Mouse (Mus musculus) layer of hippocampus, postnatal 14 days (tissue): ENCODE results near the gene Gm21985. TPM values are rescaled to one million over a fixed set of nuclear protein-coding genes. Genes with fewer than 3 reads are reported as not detected.
"Not testable (repeated sequence)": the region's sequence is repeated elsewhere in the genome, so short reads cannot be mapped to it uniquely, and the experiment has no call there.

Experiments used
- DNase-seq, 2 experiments: peaks; one replicate each; pipeline ENCODE4 v3.0.0; 2021 to 2022; ENCODE audit warnings: low spot score in 2 of 2, mixed read lengths in 1 of 2
- total RNA-seq, 2 experiments: library from RNA; stranded (reverse); gene quantifications; 2 replicates each; pipeline ENCODE4 v1.2.3; 2021

Gm21985 gene
- total RNA-seq, 2 experiments from 2014 or later, result 0.98 to 1.8 TPM

DNA sequence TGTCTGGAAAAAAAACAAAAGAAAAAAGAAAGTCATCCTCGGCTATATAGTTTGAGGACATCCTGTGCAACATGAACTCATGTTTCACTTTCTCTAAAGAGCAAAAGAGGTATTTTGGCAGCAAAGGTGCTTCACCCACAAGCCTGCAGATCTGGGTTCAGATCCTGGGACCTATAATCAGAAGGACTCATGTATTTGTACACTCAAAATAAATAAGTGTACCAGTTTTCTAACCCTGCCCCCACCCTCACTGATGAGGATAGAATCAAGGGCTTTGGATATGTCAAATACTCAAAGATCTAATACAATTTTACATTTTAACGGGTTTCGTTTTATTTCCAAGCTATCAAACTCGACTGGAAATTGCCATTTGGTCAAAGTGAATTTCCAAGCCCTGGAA, 1.8 kb upstream of the Gm21985 start:
- DNase-seq, result no peak

DNA sequence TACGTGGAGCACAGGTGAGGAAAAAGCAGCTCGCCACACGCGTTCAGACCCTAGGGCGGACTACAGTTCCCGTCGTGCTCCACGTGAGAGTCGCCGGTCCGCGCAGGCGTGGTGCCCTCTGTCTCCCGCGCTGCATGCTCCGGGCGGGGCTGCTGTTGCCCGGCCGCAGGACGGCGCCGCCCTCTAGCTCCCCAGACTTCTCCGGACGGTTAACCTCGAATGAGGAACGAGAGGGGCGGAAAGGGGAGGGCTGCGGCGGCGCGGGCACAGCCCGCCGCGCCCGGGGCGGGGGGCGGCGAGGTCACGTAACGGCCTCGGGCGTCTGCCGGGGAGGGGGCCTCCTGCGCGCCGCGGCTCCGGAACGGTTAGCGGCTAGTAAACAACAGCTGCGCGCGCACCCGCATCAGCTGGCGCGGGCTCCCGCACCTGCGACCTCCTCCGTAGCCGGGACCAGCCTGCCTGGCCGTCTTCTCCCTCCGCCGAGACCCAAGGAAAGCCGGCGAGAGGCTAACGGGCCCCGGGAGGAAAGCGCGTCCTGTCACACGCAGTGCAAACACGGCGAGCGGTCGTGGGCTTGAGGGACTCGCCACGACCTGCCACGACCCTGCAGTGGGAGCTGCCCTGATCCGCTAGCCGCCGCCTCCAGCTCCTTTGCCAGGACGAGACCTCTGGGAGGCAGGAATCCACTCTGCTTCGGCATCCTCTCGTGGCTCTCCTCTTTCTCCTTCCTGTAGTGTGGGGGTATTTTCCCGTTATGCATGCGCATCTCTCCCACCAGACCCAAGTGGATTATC, 469 bp upstream of the Gm21985 start, which contains the start of gene Slc12a6:
Gene Slc12a6 (plus strand): TSS at position 378 of the 794 bp plus-strand sequence.
- DNase-seq, result peak; percentile 86 to 92

- DNase-seq, result peak in 1 of 2 experiments; percentile 21
Measured at GRCm38 (mm10) chr2:112266780-112267179, 666 bp downstream of the Gm21985 start.

DNA sequence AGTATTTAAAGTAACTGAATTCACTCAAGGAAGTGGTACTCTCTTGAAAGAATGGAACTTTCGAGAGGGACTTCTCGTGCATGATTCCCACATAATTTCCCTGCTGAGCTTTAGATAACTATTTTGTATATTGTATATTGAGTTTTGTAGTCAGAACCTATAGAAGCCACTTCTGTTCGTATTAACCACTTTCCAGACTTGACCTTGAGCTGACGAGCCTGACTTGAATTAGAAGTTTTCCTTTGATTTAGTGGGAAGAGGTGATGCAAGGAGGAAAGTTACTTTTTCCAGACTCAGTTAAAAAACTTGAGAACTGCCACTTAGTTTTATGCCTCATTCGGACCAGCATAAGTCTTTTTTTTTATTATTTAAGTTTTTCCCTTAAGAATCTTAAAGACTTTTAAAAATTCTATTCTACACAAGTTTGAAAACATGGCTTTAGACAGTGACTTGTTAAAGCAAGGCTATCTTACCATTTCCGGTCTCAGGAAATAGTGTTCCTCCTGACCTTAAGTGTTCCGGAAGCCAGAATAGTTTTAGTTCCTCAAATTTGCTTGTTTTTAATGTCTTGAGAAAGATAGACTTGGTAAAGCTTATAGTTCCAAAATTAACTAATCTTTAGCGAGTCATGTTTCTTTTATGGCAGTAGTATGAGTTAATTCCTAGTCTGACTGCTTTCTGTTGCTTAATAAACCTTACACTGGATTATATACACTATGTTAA, 1.6 kb downstream of the Gm21985 start:
- no peak for DNase-seq

GRCm38 (mm10) chr2:112270011-112270410, 3.9 kb downstream of the Gm21985 start:
- DNase-seq, result no peak

GRCm38 (mm10) chr2:112272909-112273308, 6.8 kb downstream of the Gm21985 start:
- no peak for DNase-seq

DNA sequence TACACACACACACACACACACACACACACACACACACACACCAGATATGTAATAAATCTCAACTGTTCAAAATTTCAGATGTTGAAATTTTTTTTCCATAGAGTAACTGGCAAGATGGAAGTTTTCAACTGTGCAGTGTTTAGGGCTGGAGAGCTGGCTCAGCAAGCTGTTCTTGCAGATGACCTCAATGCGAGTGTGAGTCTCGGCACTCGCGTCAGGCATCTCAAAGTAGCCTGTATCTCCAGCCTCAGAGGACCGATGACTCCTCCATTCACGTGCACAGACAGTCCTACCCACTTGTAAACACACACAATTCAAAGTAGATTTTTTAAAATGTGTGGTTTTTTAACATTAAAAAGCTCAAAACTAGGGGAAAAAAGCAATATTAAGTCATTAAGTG, 7.4 kb downstream of the Gm21985 start:
- DNase-seq, result no peak

GRCm38 (mm10) chr2:112276870-112277269, 10.8 kb downstream of the Gm21985 start:
- no peak for DNase-seq

GRCm38 (mm10) chr2:112282846-112283245, 16.7 kb downstream of the Gm21985 start:
- no peak for DNase-seq

- DNase-seq, result no peak
Measured at GRCm38 (mm10) chr2:112284363-112285030, 18.4 kb downstream of the Gm21985 start.

- no peak for DNase-seq
Measured at GRCm38 (mm10) chr2:112285031-112285390, 18.9 kb downstream of the Gm21985 start.

- not testable (repeated sequence) for DNase-seq
Measured at GRCm38 (mm10) chr2:112286062-112286461, 19.9 kb downstream of the Gm21985 start.

- DNase-seq, result no peak
Measured at GRCm38 (mm10) chr2:112287059-112287458, 20.9 kb downstream of the Gm21985 start.

DNA sequence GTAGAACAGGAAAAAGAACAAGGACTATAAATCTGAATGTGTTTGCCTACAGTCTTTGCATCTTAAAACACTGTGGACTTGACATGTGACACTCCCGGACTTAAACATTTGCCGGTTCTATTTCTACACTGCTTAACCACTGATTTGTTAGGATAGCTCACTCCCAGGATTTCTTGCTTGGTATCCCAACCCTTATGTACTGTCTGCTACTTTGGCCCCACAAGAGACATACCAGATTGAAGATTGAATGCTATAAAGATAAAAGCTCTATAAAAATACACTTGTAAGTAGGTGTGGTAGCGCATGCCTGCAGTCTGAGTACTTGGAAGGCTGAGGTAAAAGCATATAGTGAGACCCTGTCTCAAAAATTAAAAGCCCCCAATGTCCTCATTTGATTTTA, 23.4 kb downstream of the Gm21985 start:
- DNase-seq, result no peak

GRCm38 (mm10) chr2:112292823-112293222, 26.7 kb downstream of the Gm21985 start:
- peak in 1 of 2 experiments; percentile 29 for DNase-seq

DNA sequence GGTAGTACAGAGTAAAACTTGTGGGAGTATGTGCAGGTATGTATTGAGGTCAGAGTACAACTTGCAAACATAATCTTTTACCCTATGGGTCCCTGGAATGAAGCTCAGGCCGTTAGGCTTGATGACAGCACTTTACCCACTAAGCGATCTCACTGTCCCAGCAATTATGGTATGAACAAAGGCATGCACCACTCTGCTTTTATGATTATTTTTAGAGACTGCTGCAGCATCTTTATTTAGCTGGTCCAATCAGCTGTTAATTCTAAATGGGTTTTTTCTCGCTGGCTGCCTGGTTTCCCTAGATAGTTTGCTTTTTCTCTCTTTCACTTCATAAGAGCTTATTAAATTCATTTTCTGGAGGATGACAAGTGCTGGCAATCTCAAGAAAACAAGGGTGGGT, 30.1 kb downstream of the Gm21985 start:
- peak in 1 of 2 experiments; percentile 43 for DNase-seq

DNA sequence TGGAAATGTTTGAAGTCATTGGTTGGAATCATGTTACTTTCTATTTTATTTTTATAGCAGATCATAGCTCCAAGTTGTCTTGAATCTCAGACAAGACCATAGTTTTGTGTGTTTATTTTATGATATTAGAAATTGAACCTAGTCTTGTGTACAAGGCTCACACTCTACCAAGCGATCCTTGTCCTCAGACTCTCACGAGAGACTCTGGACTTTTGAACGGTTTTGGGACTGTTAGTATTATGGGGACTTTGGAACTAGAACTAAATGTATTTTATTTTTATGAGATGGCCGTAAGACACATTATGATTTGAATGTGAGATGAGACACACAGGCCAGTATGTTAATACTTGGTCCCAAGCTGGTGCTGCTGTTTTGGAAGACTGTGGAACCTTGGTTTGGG, 32.1 kb downstream of the Gm21985 start:
- DNase-seq, result no peak

DNA sequence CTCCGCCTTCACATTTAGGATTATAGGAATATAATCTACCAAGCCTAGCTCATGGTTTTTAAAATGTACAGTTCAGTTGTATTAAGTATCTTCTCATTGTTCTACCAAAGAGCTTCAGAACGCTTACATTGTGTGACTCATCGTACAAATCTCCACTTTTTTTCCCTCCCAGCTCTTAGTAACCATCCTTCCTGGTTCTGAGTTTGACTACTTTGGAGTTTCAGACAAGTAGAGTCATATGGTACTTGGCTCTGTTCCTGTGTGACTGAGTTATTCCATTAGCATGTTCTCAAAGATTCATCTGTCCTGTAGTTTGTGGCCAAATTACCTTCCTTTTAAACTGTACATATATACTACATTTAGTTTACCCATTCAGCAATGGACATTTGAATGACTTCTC, 42.6 kb downstream of the Gm21985 start:
- no peak for DNase-seq

- peak in 1 of 2 experiments; percentile 20 for DNase-seq
Measured at GRCm38 (mm10) chr2:112309161-112309600, 43.1 kb downstream of the Gm21985 start.

DNA sequence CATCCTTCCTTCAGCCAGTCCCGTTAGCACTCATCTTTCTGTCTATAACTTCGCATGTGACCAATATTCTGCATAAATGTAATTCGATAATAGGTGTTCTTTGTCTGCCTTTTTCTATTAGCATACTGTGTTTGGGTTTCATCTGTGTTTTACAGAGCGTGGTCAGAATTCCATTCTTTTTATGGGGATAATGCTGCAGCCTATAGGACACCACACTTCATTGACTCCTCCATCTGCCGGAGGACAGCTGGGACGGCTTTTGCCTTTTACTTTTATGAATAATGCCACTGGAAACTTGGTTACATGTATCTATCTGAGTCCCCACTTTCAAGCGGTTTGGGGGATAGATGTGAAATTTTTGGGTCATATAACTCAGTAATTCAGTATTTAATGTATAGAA, 49.5 kb downstream of the Gm21985 start:
- DNase-seq, result no peak

- no peak for DNase-seq
Measured at GRCm38 (mm10) chr2:112318227-112318626, 52.1 kb downstream of the Gm21985 start.

DNA sequence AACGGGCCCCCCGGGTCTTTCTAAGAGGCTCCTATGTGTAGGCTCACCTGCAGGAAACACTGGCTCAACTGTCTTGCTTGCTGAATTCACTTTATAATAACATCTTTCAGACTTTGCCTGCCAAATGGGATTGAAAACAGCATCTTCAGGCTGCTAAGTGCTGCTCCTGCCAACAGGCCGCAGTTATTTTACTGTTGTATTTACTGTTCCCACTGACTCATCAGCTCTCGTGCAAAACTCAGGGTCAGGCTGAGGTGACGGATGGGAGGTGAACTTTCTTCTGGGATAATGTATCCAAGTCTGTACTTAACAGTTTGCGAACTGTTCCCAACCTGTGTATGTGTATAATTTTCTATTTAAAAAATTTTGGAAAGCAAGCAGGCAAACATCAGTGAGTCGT, 52.8 kb downstream of the Gm21985 start:
- peak in 1 of 2 experiments; percentile 12 for DNase-seq
